Mouse (Mus musculus) embryo, embryonic 11.5 days (tissue): ENCODE data around the gene 1810055G02Rik.
A peak's percentile ranks its signal among the peaks of the same experiment; 100 is the strongest.

Source experiments
- DNase-seq: peaks from one replicate; pipeline ENCODE4 v3.0.0-alpha.2; 2012; ENCODE audit warnings: low read depth, low spot score

The 1810055G02Rik gene

GRCm38 (mm10) chr19:3742716-3743115 lies 34.6 kb downstream of the 1810055G02Rik start:
- DNase-seq, result no peak

DNA sequence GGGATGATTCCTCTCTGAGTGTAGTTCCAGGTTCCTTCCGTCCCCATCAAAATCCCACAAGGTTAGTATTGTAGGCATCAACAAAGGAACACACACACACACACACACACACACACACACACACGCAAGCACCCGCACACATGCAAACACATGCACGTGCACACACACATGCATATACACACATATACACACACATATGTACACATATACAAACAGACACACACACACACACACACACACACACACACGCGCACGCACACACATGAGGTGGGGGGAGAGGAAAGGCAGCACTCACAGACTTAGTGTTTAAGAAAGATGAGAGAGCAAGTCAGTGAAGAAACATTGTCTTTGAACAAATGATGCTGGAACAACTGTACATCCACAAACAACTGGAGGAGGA lies 35.3 kb downstream of the 1810055G02Rik start:
- no peak for DNase-seq

- DNase-seq, result peak; percentile 46
These were observed 35.9 kb downstream of the 1810055G02Rik start for GRCm38 (mm10) chr19:3743851-3744512.

GRCm38 (mm10) chr19:3752621-3753239 lies 44.6 kb downstream of the 1810055G02Rik start:
- DNase-seq, result no peak

GRCm38 (mm10) chr19:3753240-3753633 lies 45.1 kb downstream of the 1810055G02Rik start:
- no peak for DNase-seq

DNA sequence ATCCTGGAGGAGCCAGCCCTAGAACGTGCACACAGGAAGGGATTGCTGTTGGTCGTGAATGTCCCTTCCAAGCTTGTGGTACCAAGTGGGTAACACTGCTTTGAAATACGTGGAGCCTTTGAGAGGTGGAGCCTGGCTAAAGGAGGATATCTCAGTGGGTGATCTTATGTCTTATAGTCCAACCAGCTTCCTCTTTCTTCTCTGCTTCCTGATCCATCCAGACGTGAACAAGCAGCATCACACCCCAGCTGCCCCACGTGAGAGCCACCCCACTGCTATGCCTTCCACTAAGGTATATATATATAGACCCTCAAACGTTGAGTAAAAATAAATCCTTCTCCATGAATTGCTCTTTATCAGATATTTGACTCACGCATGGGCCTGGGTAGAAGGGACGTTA lies 45.6 kb downstream of the 1810055G02Rik start:
- no peak for DNase-seq

DNA sequence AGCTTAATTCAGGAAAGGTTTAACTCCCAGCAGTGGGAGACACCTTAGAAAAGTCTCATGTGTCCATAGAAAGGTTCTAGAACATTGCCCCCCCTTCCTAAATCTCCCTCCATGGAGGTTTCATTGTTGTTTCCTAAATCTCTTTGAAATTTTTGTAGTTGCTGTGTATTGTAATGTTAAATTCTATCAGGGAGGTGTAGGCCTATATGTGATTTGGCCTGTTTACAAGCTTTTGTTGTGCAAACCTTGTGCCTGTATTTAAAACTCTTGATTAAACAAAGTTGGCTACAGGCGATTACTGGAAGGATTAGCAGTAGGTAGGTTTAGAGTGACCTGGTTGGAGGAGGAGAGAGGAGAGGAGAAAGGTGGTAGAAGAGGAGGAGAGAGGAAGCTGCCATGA lies 49.8 kb downstream of the 1810055G02Rik start:
- no peak for DNase-seq

DNA sequence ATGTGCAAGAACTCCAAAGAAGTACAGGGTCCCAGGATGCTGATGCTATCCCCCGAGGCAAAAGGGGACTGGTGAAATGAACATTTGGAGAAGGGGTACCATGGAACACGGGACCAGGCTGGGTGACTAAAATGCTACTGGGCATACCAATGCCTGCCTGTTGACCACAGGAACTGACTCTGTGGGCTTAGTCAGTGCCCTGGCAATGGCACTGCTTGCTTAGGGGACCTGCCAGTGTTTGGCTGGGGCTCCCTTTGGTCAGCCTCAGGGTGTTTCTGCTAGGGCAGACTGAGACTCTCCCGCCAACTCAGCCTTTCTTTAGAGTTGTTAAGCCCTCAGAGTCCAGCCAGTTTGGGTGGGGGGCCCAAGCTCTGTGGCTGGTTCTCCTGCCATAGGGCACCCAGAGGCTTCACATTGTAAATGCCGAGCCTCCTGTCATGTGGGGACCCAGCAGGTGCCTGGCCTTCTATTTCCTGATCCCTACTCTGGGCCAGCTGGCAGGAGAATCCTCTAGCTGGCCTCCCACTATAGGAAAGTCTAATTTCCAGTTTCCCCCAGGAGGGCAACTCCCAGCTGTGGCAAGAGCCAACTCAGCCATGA lies 57.2 kb downstream of the 1810055G02Rik start:
- DNase-seq, result no peak

DNA sequence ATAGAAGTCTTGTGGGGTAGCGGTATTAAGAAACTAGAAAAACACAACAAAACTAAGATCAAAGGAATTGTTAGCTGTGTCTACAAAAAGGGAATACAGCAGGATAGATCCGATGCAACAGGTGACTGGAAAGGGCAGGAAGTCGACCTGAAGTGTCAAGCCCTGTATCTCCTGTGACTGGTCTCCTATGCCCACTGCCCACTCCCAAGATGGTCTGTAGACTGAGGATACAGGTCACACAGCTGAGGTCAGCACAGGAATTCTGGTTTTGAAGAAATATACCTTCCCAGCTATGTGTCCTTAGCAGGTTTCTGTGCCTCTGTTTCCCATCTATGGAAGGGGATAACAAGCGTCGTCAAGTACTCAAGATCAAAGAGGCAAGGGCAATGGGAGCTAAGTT lies 58.3 kb downstream of the 1810055G02Rik start:
- DNase-seq, result no peak

- DNase-seq, result peak; percentile 13
These were observed 59.2 kb downstream of the 1810055G02Rik start, which contains the start of gene Kmt5b for GRCm38 (mm10) chr19:3767276-3767780. Gene Kmt5b, plus strand, starts transcription at chr19:3767421.
